Mouse (Mus musculus): ENCODE measurements at regions not wholly inside any gene's neighbourhood (a gene's known extent, or its start where the extent isn't known, plus 50 kb on each side); places are given as distances from the start of the nearest gene placed in this dataset.

DNA sequence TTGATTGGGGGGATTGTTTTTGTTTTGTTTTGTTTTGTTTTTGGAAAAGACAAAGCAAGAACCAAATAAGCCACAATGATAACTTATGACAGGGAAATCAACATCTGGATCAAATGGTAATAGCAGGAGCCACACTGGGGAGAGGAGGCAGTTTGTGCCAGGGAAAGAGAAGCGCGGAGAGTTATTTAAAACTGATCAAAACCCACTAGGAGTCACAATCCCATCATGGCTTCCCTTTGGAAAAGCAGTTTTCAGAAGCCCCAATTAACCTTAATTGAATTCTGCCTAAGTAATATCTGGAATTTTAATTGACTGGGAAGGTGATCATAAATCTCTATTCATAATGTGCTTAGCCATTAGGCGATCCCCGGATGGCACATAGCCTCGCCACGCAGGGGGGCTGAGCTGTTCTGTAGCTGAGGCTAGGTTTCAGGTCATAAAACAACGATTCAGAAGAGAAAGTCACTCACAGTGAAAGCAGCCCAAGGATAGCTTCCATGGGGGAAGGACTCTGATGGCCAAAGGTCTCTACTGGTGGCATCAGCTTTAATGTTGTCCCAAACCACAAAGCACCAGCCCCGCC, 86.4 kb upstream of the Noct start:
- WGBS: 92% methylated on average over 7 of the region's 8 CpGs

DNA sequence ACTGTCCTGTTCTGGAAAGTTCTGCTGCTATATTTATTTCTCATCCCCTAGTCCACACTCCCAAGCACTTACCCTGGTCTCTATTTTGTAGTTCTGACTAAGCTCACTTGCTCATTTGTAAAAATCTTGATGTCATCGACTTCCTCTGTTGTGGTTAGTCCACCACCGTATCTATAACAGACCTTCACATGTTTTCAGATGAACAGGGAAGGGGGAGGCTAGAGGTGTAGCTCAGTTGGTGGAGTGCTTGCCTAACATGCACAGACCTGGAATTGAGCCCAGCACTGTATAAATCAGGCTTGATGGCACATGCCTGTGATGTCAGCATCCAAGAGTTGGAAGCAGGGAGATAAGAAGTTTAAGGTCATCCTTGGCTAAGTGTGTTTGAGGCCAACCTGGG, 78.3 kb upstream of the Noct start:
- no peaks in the 10 kb centered on the region for H3K4me1 ChIP-seq (replicated peaks; ENCODE audit: control insufficient read depth, insufficient read depth, low read length)
- TF ChIP-seq CTCF (IDR thresholded peaks at IDR 0.05; ENCODE audit: borderline replicate concordance, control insufficient read depth, extremely low read depth, insufficient read depth, low read length, poor library complexity) (no peak), POLR2A (IDR thresholded peaks at IDR 0.05; ENCODE audit: control insufficient read depth, extremely low read depth, insufficient read depth, low read length, poor library complexity) (no peak)
- H3K36me3 ChIP-seq (ENCODE audit: control insufficient read depth, insufficient read depth, low read length): no peaks in the 10 kb centered on the region
- H3K4me3 ChIP-seq (ENCODE audit: control insufficient read depth, insufficient read depth, low read length): no peak overlapping the region
- H3K27me3 ChIP-seq (ENCODE audit: control insufficient read depth, insufficient read depth, low read length): no peaks in the 10 kb centered on the region
- 3% methylated on average over 2 of the region's 2 CpGs for WGBS
- DNase-seq: no peak
- H3K27ac ChIP-seq (ENCODE audit: control insufficient read depth, insufficient read depth, low read length): no peak overlapping the region

More for the DNA sequence above, 86.4 kb upstream of the Noct start:
- H3K27ac ChIP-seq (ENCODE audit: control insufficient read depth, insufficient read depth, low read length): no peak overlapping the region
- H3K4me3 ChIP-seq (ENCODE audit: control insufficient read depth, insufficient read depth, low read length): no peak overlapping the region
- TF ChIP-seq POLR2A (IDR thresholded peaks at IDR 0.05; ENCODE audit: control insufficient read depth, extremely low read depth, insufficient read depth, low read length, poor library complexity) (no peak), CTCF (IDR thresholded peaks at IDR 0.05; ENCODE audit: borderline replicate concordance, control insufficient read depth, extremely low read depth, insufficient read depth, low read length, poor library complexity) (no peak)
- H3K4me1 ChIP-seq (replicated peaks; ENCODE audit: control insufficient read depth, insufficient read depth, low read length): no peaks in the 10 kb centered on the region
- H3K27me3 ChIP-seq (ENCODE audit: control insufficient read depth, insufficient read depth, low read length): no peaks in the 10 kb centered on the region
- DNase-seq: no peak
- H3K36me3 ChIP-seq (ENCODE audit: control insufficient read depth, insufficient read depth, low read length): no peaks in the 10 kb centered on the region

DNA sequence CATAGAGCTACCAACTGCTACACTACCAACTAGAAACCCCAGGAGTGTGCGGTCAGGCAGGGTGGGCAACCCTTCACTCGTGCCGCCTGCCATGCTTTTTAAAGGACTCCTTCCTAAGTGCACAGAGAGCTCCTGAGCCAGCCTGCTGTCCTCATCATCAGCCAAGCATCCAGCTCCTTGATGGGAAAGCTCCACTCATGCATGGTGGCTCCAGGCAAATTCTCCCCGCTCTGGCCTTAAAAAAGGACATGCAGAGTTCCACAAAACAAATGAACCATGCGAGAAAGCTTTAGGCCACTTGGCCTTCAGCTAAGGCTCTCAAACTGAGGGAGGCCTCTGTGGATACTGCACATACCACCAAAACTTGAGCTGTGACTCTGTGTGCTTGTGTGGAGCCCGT, 74.2 kb upstream of the Noct start:
- no peak overlapping the region for H3K4me3 ChIP-seq (ENCODE audit: control insufficient read depth, insufficient read depth, low read length)
- no peaks in the 10 kb centered on the region for H3K4me1 ChIP-seq (replicated peaks; ENCODE audit: control insufficient read depth, insufficient read depth, low read length)
- no peak overlapping the region for H3K27ac ChIP-seq (ENCODE audit: control insufficient read depth, insufficient read depth, low read length)
- TF ChIP-seq POLR2A (IDR thresholded peaks at IDR 0.05; ENCODE audit: control insufficient read depth, extremely low read depth, insufficient read depth, low read length, poor library complexity) (no peak), CTCF (IDR thresholded peaks at IDR 0.05; ENCODE audit: borderline replicate concordance, control insufficient read depth, extremely low read depth, insufficient read depth, low read length, poor library complexity) (no peak)
- no peak for DNase-seq
- WGBS: 96% methylated on average over 6 of the region's 6 CpGs
- H3K36me3 ChIP-seq (ENCODE audit: control insufficient read depth, insufficient read depth, low read length): no peaks in the 10 kb centered on the region
- H3K27me3 ChIP-seq (ENCODE audit: control insufficient read depth, insufficient read depth, low read length): no peaks in the 10 kb centered on the region

DNA sequence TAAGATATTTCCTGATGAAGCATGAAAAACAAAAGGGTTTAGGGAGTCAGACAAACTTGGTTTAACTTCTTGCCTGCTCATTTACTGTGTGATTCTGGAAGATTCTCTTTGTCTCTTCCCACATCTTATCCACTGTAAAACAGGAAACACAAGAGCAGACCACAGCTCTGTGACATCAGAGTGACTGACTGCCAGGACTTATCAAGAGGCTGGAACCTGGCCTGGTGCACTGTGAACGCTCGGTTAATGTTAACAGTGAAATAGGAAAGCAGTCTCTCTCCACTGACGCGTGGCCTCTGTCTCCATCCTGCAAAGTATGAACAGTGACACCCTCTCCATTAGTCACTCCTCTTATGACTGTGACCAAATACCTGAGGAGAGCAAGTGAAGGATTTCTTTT, 73.1 kb upstream of the Noct start:
- Histone ChIP-seq H3K36me3 (ENCODE audit: control insufficient read depth, insufficient read depth, low read length) (no peaks in the 10 kb centered on the region), H3K27me3 (ENCODE audit: control insufficient read depth, insufficient read depth, low read length) (no peaks in the 10 kb centered on the region), H3K4me1 (replicated peaks; ENCODE audit: control insufficient read depth, insufficient read depth, low read length) (no peaks in the 10 kb centered on the region), H3K27ac (ENCODE audit: control insufficient read depth, insufficient read depth, low read length) (no peak overlapping the region), H3K4me3 (ENCODE audit: control insufficient read depth, insufficient read depth, low read length) (no peak overlapping the region)
- no peak for TF ChIP-seq POLR2A (IDR thresholded peaks at IDR 0.05; ENCODE audit: control insufficient read depth, extremely low read depth, insufficient read depth, low read length, poor library complexity)
- no peak for TF ChIP-seq CTCF (IDR thresholded peaks at IDR 0.05; ENCODE audit: borderline replicate concordance, control insufficient read depth, extremely low read depth, insufficient read depth, low read length, poor library complexity)
- DNase-seq: no peak
- WGBS: 27% methylated on average over 4 of the region's 4 CpGs

DNA sequence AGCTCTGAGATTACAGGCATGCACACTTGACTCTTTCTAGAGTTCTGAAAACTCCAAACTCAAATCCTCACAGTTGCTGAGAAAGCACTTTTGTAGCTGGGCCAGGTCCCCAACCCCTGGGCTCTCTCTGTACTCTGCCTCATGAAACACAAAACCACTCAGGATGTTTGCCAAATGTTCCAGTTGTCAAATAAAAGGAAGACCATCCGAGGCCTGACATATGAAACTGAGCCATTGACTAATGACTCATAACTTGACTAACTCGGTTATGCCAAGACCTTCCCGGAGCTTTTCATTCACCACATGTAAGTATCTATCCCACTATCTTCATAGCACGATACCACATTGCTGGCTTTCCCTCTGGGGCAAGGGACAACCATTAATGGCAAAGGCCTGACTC, 68.6 kb upstream of the Noct start:
- Histone ChIP-seq H3K27ac (ENCODE audit: control insufficient read depth, insufficient read depth, low read length) (no peak overlapping the region), H3K4me1 (replicated peaks; ENCODE audit: control insufficient read depth, insufficient read depth, low read length) (no peaks in the 10 kb centered on the region), H3K4me3 (ENCODE audit: control insufficient read depth, insufficient read depth, low read length) (no peak overlapping the region), H3K27me3 (ENCODE audit: control insufficient read depth, insufficient read depth, low read length) (no peaks in the 10 kb centered on the region), H3K36me3 (ENCODE audit: control insufficient read depth, insufficient read depth, low read length) (no peaks in the 10 kb centered on the region)
- DNase-seq: no peak
- no peak for TF ChIP-seq POLR2A (IDR thresholded peaks at IDR 0.05; ENCODE audit: control insufficient read depth, extremely low read depth, insufficient read depth, low read length, poor library complexity)
- TF ChIP-seq CTCF (IDR thresholded peaks at IDR 0.05; ENCODE audit: borderline replicate concordance, control insufficient read depth, extremely low read depth, insufficient read depth, low read length, poor library complexity): no peak
- 88% methylated on average over 4 of the region's 4 CpGs for WGBS

DNA sequence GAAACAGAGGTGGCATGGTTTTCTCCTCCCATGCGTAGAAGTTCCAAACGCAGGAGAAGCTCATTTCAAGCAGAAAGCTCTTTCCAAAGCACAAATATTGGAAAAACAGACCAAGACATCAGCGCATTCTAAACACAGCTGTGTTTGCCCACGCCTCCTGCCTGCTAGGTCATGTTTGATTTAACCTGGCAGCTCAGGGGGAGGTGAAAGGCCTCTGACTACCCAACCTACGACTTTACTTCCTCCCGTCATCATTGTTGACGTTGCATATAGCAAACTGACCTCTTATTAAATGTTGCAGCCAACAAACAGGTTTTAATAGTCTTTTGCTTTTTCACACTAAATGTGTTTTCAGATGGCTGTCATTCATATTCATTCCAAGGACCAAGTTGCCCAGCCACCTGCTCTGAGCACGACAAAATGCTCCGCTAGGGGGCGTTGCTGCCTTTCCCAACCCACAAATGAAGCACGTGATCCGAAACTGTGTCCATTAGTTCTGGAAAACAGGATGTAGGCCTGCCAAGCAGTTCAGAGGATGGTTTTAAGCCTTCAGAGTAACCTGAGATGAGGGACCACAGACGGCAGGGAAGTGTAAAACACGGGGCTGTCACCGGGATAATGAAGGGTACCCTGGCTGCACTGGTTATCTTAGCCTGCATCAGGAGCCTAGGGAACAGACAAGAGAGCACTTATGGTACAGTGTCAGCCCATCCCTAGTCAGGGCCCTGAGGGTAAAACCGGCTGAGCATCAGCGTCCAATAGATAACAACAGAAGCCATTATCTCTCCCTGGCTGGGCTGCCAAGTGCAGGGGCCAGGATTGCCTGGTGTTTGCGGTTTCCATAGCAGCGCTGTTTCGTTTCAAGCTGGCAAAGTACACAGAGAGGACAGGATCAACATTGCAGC, 67.6 kb upstream of the Noct start:
- DNase-seq: peak; percentile 3
- Histone ChIP-seq H3K4me1 (replicated peaks; ENCODE audit: control insufficient read depth, insufficient read depth, low read length) (no peaks in the 10 kb centered on the region), H3K4me3 (ENCODE audit: control insufficient read depth, insufficient read depth, low read length) (no peak overlapping the region), H3K27me3 (ENCODE audit: control insufficient read depth, insufficient read depth, low read length) (no peaks in the 10 kb centered on the region), H3K36me3 (ENCODE audit: control insufficient read depth, insufficient read depth, low read length) (no peaks in the 10 kb centered on the region), H3K27ac (ENCODE audit: control insufficient read depth, insufficient read depth, low read length) (peak overlapping the region; percentile 38; the same call in 1 of the 2 replicates)
- no peak for TF ChIP-seq POLR2A (IDR thresholded peaks at IDR 0.05; ENCODE audit: control insufficient read depth, extremely low read depth, insufficient read depth, low read length, poor library complexity)
- TF ChIP-seq CTCF (IDR thresholded peaks at IDR 0.05; ENCODE audit: borderline replicate concordance, control insufficient read depth, extremely low read depth, insufficient read depth, low read length, poor library complexity): no peak
- WGBS: 81% methylated on average over 20 of the region's 20 CpGs

Data from thymus, adult 2 months (tissue).